Mouse (Mus musculus): ENCODE measurements around the gene Smim23. TPM values are rescaled to one million over a fixed set of nuclear protein-coding genes. Genes with fewer than 3 reads are reported as not detected.

Smim23 gene
- total RNA-seq, 2 experiments from 2014 or later = not detected

GRCm38 (mm10) chr11:32768642-32769343 lies 55.6 kb downstream of the Smim23 start:
- TF ChIP-seq CTCF (IDR thresholded peaks at IDR 0.05) = peak; percentile 12; the same call in 1 of the 2 replicates
- Histone ChIP-seq H3K27ac (no peak overlapping the region), H3K4me3 (no peak overlapping the region)
- no peak for DNase-seq (ENCODE audit: extremely low spot score in 1 of 2, low spot score in 2 of 2)
- intact Hi-C loops (cut with DNase I) = no loop called here

Other genes with a start within 250 kb of the Smim23 start
- 100 to 1,000 TPM; 122 to 125 TPM for gene Fbxw11, start 181.9 kb downstream of the Smim23 start, total RNA-seq (2021)

Measured in left cerebral cortex, adult 2 months (tissue).